Mouse (Mus musculus) heart, postnatal 0 days (tissue): Measurements from ENCODE around the gene Trpv6.

Experiments used
- CTCF ChIP-seq: IDR thresholded peaks from 2 replicates; pipeline ENCODE4 v1.5.1; 2016; ENCODE audit warnings: antibody characterized with exemption, control low read depth, low read depth
- EP300 ChIP-seq: IDR thresholded peaks from 2 replicates; pipeline ENCODE4 v1.6.1; 2016; ENCODE audit warnings: antibody characterized with exemption, low read depth

DNA sequence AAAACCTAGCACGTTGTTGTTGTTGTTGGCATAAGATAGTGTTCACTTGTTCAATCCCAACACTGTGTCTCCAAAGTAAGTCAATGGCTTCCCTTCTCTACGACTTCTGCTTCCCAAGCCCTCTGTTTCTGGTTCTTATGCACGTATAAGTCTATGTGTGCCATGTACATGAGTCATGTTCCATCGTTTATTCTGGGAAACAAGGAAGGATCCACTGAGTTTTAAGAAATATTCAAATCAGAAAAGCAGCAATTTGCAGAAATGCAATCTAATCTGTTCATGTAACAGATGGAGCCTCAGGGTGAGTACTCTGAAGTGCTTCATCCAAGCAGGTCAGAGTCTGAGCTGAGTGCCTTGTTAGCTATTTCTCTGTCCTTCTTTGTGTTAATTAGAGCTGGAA, 4.7 kb downstream of the Trpv6 start:
- TF ChIP-seq EP300, result no peak
- no peak for TF ChIP-seq CTCF
